Mouse (Mus musculus) liver, adult 2 months (tissue): ENCODE measurements around the gene Psme3. TPM values are rescaled to one million over a fixed set of nuclear protein-coding genes. Genes with fewer than 3 reads are reported as not detected.

Source experiments
- DNase-seq: peaks from one replicate; pipeline ENCODE4 v3.0.0-alpha.2; 2011; ENCODE audit warnings: low read depth, low spot score; ENCODE audit errors: extremely low read depth
- H3K27ac ChIP-seq: fragments of 200-500 bp; replicated peaks from 2 replicates; pipeline ENCODE4 v1.5.1; 2012; ENCODE audit warnings: low read depth, mild to moderate bottlenecking, control low read depth, inconsistent platforms, low read length; ENCODE audit not compliant: insufficient read depth
- H3K27me3 ChIP-seq: fragments of 200-500 bp; 2 replicates; pipeline ENCODE4 v1.6.1; 2012; ENCODE audit warnings: mild to moderate bottlenecking, moderate library complexity, low read length, inconsistent platforms; ENCODE audit not compliant: control insufficient read depth, insufficient read depth
- H3K36me3 ChIP-seq: fragments of 200-500 bp; 2 replicates; pipeline ENCODE4 v1.6.1; 2012; ENCODE audit warnings: low read length, inconsistent platforms; ENCODE audit not compliant: control insufficient read depth, insufficient read depth
- H3K4me1 ChIP-seq: fragments of 200-500 bp; 2 replicates; pipeline ENCODE4 v1.6.1; 2011; ENCODE audit warnings: low read length; ENCODE audit not compliant: control insufficient read depth, insufficient read depth
- H3K4me3 ChIP-seq: fragments of 200-500 bp; 2 replicates; pipeline ENCODE4 v1.5.1; 2011; ENCODE audit warnings: low read depth, mild to moderate bottlenecking, control low read depth, low read length, moderate library complexity; ENCODE audit not compliant: insufficient read depth
- H3K79me2 ChIP-seq: fragments of 200-500 bp; 2 replicates; pipeline ENCODE4 v1.6.1; 2012; ENCODE audit warnings: inconsistent platforms, mild to moderate bottlenecking, low read length, moderate library complexity; ENCODE audit not compliant: control insufficient read depth, insufficient read depth
- H3K9ac ChIP-seq: fragments of 200-500 bp; 2 replicates; pipeline ENCODE4 v1.6.1; 2012; ENCODE audit warnings: low read depth, mild to moderate bottlenecking, control low read depth, inconsistent platforms, low read length
- CTCF ChIP-seq: fragments of 200-500 bp; IDR thresholded peaks from 2 replicates; pipeline ENCODE4 v1.5.1; 2011; ENCODE audit warnings: low read depth, low read length, control low read depth
- POLR2A ChIP-seq: fragments of 200-500 bp; IDR thresholded peaks from 2 replicates; pipeline ENCODE4 v1.6.1; 2011; ENCODE audit warnings: low read length, control low read depth; ENCODE audit not compliant: insufficient read depth; ENCODE audit errors: extremely low read depth
- WGBS: fragments of 180-500 bp; shearing (Covaris S2); methylation state at CpG from one replicate; pipeline ENCODE4 v1.1.7; 2018; 5-methylcytosine and 5-hydroxymethylcytosine counted together
- polyA plus RNA-seq: library from polyadenylated mRNA; depleted of rRNA; stranded (reverse); fragments of >200 nt; gene quantifications from 2 replicates; pipeline ENCODE4 v1.2.3, GENCODE M21; 2012
- total RNA-seq: library from RNA; depleted of rRNA; stranded (reverse); fragments of >200 nt; gene quantifications from 2 replicates; pipeline ENCODE4 v1.2.3, GENCODE M21; 2014

Gene Psme3
- total and polyA plus RNA-seq, 2 experiments, result 15.8 to 37.9 TPM

- no peak overlapping the region for H3K9ac ChIP-seq
- H3K4me3 ChIP-seq, result no peak overlapping the region
- no peaks in the 10 kb centered on the region for H3K79me2 ChIP-seq
- TF ChIP-seq POLR2A (no peak), CTCF (no peak)
- no peaks in the 10 kb centered on the region for H3K27me3 ChIP-seq
- no peak overlapping the region for H3K27ac ChIP-seq
- peaks cover 2% of the 10 kb centered on the region; the same call in 1 of the 2 replicates for H3K4me1 ChIP-seq
- no peak for DNase-seq
- 70% methylated on average over 4 of the region's 4 CpGs for WGBS
- H3K36me3 ChIP-seq, result peaks cover 6% of the 10 kb centered on the region; the same call in 1 of the 2 replicates
Observed at GRCm38 (mm10) chr11:101283805-101284204, 32.2 kb upstream of the Psme3 start.

DNA sequence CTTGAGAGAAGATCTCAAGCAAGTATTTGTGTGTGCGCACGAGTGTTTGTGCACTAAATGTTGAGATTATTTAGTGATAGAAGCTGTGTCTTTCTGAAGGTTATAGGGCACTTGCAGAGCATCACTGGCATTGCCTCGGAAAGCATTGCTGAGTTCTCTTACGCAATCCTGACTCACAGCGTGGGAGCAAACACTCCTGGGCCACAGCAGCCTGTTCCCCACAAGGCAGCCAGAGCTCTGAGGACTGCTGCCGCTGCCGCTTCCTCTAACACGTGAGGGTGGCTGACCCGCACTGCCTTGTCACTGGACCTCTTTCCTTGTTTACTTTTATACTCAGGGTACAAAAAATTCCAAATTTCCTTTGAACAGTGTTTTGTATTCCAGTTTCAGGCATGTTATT is 28.7 kb upstream of the Psme3 start:
- Histone ChIP-seq H3K4me1 (peaks cover 6% of the 10 kb centered on the region; the same call in 1 of the 2 replicates), H3K36me3 (peaks cover 18% of the 10 kb centered on the region), H3K27me3 (no peaks in the 10 kb centered on the region), H3K4me3 (no peak overlapping the region), H3K27ac (no peak overlapping the region), H3K79me2 (no peaks in the 10 kb centered on the region), H3K9ac (no peak overlapping the region)
- 14% methylated on average over 9 of the region's 9 CpGs for WGBS
- no peak for TF ChIP-seq POLR2A
- TF ChIP-seq CTCF, result no peak
- DNase-seq, result peak; percentile 90

DNA sequence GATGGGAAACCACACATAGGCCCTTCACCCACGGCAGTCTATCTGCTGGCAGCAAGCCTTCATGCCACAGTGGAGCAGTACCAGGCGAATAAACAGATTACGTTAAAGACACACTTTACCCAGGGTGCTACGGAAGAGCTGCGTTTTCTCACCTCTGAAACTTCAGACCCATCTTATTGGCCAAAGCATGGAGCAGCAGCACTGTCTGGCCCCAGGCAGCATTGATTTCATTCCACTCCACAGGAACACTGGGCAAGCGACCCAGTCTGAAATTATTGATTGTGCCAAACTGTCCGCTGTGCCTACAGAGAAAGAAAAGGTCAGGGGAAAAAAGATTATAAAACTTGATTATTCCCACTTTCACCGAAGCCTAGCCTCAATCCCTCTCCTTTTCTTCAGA is 24.8 kb upstream of the Psme3 start:
- Histone ChIP-seq H3K4me1 (peaks cover 6% of the 10 kb centered on the region; the same call in 1 of the 2 replicates), H3K79me2 (no peaks in the 10 kb centered on the region), H3K36me3 (peaks cover 32% of the 10 kb centered on the region), H3K4me3 (no peak overlapping the region), H3K27ac (peak overlapping the region; percentile 48), H3K27me3 (no peaks in the 10 kb centered on the region), H3K9ac (no peak overlapping the region)
- peak; percentile 90 for DNase-seq
- TF ChIP-seq POLR2A (no peak), CTCF (no peak)
- WGBS, result 25% methylated on average over 8 of the region's 8 CpGs

DNA sequence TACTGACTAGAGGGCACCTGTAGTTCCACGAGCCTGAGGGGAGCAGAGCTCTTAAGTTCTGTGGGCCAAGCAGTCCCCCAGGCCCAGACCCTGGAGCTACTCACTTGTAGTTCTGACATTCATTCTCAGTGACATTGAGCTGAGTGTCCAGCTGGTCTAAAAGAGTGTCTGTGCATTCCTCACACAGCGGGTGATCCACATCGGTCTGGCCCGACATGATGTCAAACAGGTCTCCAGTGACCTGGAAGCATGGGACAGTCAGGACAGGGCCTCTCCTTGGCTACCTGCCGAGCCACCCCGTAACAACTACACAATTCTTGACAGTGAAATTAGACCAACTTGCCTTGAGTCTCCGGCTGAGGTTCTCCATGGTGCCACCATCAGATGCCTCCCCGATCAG is 20.8 kb upstream of the Psme3 start:
- peaks cover 32% of the 10 kb centered on the region for H3K36me3 ChIP-seq
- H3K79me2 ChIP-seq, result peaks cover 9% of the 10 kb centered on the region
- 95% methylated on average over 8 of the region's 8 CpGs for WGBS
- peaks cover 4% of the 10 kb centered on the region; the same call in 1 of the 2 replicates for H3K4me1 ChIP-seq
- no peak overlapping the region for H3K27ac ChIP-seq
- no peak overlapping the region for H3K9ac ChIP-seq
- no peak overlapping the region for H3K4me3 ChIP-seq
- no peak for TF ChIP-seq CTCF
- no peak for TF ChIP-seq POLR2A
- no peak for DNase-seq
- no peaks in the 10 kb centered on the region for H3K27me3 ChIP-seq

GRCm38 (mm10) chr11:101300881-101301280 is 15.1 kb upstream of the Psme3 start:
- H3K9ac ChIP-seq, result peak overlapping the region; percentile 82; the same call in 1 of the 2 replicates
- no peaks in the 10 kb centered on the region for H3K27me3 ChIP-seq
- peaks cover 6% of the 10 kb centered on the region for H3K4me1 ChIP-seq
- WGBS, result 57% methylated on average over 7 of the region's 7 CpGs
- DNase-seq, result no peak
- peaks cover 20% of the 10 kb centered on the region for H3K36me3 ChIP-seq
- H3K4me3 ChIP-seq, result peak overlapping the region; percentile 19; the same call in 1 of the 2 replicates
- peak; percentile 25; the same call in 1 of the 2 replicates for TF ChIP-seq CTCF
- no peak for TF ChIP-seq POLR2A
- H3K27ac ChIP-seq, result no peak overlapping the region
- peaks cover 26% of the 10 kb centered on the region for H3K79me2 ChIP-seq

DNA sequence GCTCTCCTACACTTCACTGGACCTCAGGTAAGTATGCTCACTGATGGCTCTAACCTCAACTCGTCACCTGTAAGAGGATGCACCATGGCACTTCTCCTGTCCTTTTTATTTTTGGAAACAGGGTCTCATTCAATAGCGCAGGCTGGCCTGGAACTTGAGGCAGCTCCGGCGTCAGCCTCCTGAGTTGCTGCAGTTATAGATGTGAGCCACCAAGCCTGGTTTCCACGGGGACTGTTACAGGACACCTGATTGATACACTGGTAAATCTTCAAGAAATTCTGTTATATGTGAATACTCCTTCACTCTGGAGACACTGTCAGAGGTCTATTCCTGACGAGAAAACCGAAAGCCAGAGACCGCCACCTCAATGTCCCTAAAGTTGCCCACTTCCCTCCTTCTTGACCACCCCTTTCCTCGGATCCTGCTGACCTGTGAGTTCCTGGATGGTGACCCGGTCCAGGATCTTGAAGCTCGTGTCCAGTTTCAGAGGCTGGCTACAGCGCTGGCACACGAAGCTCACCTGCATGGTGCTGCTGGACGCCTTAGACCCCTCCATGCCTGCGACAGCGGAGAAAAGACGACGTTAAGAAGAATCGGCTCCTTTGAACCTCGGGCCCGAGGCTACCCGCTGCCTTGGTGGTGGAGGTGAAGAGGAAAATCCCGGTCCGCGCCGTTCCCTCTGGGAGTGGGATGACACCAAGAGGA is 14.6 kb upstream of the Psme3 start:
- Histone ChIP-seq H3K36me3 (peaks cover 16% of the 10 kb centered on the region), H3K4me1 (peaks cover 6% of the 10 kb centered on the region), H3K27me3 (no peaks in the 10 kb centered on the region), H3K4me3 (peak overlapping the region; percentile 83), H3K27ac (no peak overlapping the region; the same call in 1 of the 2 replicates), H3K79me2 (peaks cover 26% of the 10 kb centered on the region), H3K9ac (peak overlapping the region; percentile 82)
- 10% methylated on average over 26 of the region's 26 CpGs for WGBS
- TF ChIP-seq POLR2A, result no peak
- no peak for TF ChIP-seq CTCF
- DNase-seq, result no peak
